Mouse (Mus musculus): ENCODE measurements around the gene Vmn1r210. TPM values are rescaled to one million over a fixed set of nuclear protein-coding genes. Genes with fewer than 3 reads are reported as not detected.
"Not testable (repeated sequence)": the region's sequence is repeated elsewhere in the genome, so short reads cannot be mapped to it uniquely, and the experiment has no call there.

The Vmn1r210 gene
- total RNA-seq (2021): not detected
- long read RNA-seq, experiment 1: 0 reads
- long read RNA-seq, experiment 2: 0 reads

GRCm38 (mm10) chr13:22831248-22831647, at the start of gene Vmn1r210:
Vmn1r210 (minus strand) TSS chr13:22831348.
- no peak for DNase-seq (ENCODE audit: low spot score)

GRCm38 (mm10) chr13:22879257-22879656, 48.1 kb upstream of the Vmn1r210 start:
- DNase-seq (ENCODE audit: low spot score): no peak

- DNase-seq (ENCODE audit: low spot score): no peak
Observed at GRCm38 (mm10) chr13:22857461-22857860, 26.3 kb upstream of the Vmn1r210 start, which contains the start of gene Vmn1r211. Vmn1r211 (minus strand) TSS chr13:22857561.

GRCm38 (mm10) chr13:22854760-22855159, 23.6 kb upstream of the Vmn1r210 start:
- no peak for DNase-seq (ENCODE audit: low spot score)

- DNase-seq (ENCODE audit: low spot score): no peak
Observed at GRCm38 (mm10) chr13:22846798-22847197, 15.7 kb upstream of the Vmn1r210 start.

GRCm38 (mm10) chr13:22844304-22844703, 13.2 kb upstream of the Vmn1r210 start:
- not testable (repeated sequence) for DNase-seq (ENCODE audit: low spot score)

- not testable (repeated sequence) for DNase-seq (ENCODE audit: low spot score)
Observed at GRCm38 (mm10) chr13:22829395-22829794, 1.8 kb downstream of the Vmn1r210 start.

GRCm38 (mm10) chr13:22821601-22822000, 9.5 kb downstream of the Vmn1r210 start:
- DNase-seq (ENCODE audit: low spot score): not testable (repeated sequence)

- not testable (repeated sequence) for DNase-seq (ENCODE audit: low spot score)
Observed at GRCm38 (mm10) chr13:22809582-22809981, 21.6 kb downstream of the Vmn1r210 start, which contains the start of gene Vmn1r209. Vmn1r209 (minus strand) TSS chr13:22809682.

- not testable (repeated sequence) for DNase-seq (ENCODE audit: low spot score)
Observed at GRCm38 (mm10) chr13:22788096-22788495, 43.1 kb downstream of the Vmn1r210 start.

GRCm38 (mm10) chr13:22784159-22784558, 47.0 kb downstream of the Vmn1r210 start:
- not testable (repeated sequence) for DNase-seq (ENCODE audit: low spot score)

- DNase-seq (ENCODE audit: low spot score): not testable (repeated sequence)
Observed at GRCm38 (mm10) chr13:22777300-22777699, 53.8 kb downstream of the Vmn1r210 start, which contains the start of gene Vmn1r208. Vmn1r208 (minus strand) TSS chr13:22777400.

Other genes with a start within 250 kb of the Vmn1r210 start
- gene Vmn1r205, start 238.3 kb downstream of the Vmn1r210 start, total RNA-seq (2021): not detected
- not detected for gene Vmn1r206, start 207.1 kb downstream of the Vmn1r210 start, total RNA-seq (2021)
- not detected for gene Vmn1r207-ps, start 101.7 kb downstream of the Vmn1r210 start, total RNA-seq (2021)
- not detected for gene Vmn1r208, start 53.9 kb downstream of the Vmn1r210 start, total RNA-seq (2021)
- gene Vmn1r209, start 21.7 kb downstream of the Vmn1r210 start, total RNA-seq (2021): not detected
- not detected for gene Vmn1r211, start 26.2 kb upstream of the Vmn1r210 start, total RNA-seq (2021)
- gene Vmn1r212, start 52.9 kb upstream of the Vmn1r210 start, total RNA-seq (2021): not detected
- not detected for gene Vmn1r213, start 176.3 kb upstream of the Vmn1r210 start, total RNA-seq (2021)
- not detected for gene Vmn1r214, start 199.1 kb upstream of the Vmn1r210 start, total RNA-seq (2021)
- gene Vmn1r215, start 236.7 kb upstream of the Vmn1r210 start, total RNA-seq (2021): not detected

All from gastrocnemius, adult 18-20 months (tissue).